In the genomic region with DNA sequence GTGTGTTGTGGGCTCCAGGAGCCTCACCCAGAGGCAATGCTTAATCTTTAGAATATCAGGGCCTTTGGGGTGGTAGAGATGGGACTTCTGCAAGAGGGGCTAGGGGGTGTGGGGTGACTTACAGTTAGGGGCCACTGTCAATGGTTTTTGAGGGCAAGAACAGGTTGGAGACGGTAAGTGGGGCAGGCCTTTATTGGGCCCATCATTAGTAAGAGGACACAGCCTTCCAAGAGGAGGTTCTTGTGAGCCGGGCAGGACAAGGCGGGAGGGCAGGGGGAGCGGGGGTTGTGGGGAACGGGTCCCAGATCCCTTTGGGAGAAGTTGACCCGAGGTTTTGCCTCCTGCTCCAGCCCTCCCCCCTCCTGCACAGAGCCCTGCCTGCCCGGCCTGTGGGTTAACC, we compare ENCODE assay signal across 14 mouse cellular contexts.
"Had no signal": no experiment of that assay in that cellular context is flagged by ENCODE, and none has a peak within 500 bp of the region (broad histone marks: within the 10 kb centered on the region; RNA-seq: fewer than 3 reads in every experiment).

No protein-coding gene starts in this region.

- H3K27ac ChIP-seq: kidney, postnatal 0 days; limb, embryonic 15.5 days; midbrain, embryonic 10.5 days; neural tube, embryonic 13.5 days had no signal

- H3K9ac ChIP-seq: limb, embryonic 15.5 days; lung, embryonic 14.5 days; neural tube, embryonic 13.5 days had no signal

- H3K9me3 ChIP-seq: limb, embryonic 15.5 days; midbrain, embryonic 10.5 days; neural tube, embryonic 13.5 days had no signal

- H3K4me2 ChIP-seq: limb, embryonic 15.5 days; lung, embryonic 14.5 days; neural tube, embryonic 13.5 days had no signal

- H3K4me3 ChIP-seq: limb, embryonic 15.5 days; midbrain, embryonic 10.5 days; neural tube, embryonic 13.5 days had no signal

- ATAC-seq: midbrain, embryonic 16.5 days had no signal

- H3K27me3 ChIP-seq: limb, embryonic 15.5 days; neural tube, embryonic 13.5 days had no signal

- DNase-seq: kidney, adult 9 months; kidney, postnatal 36 days; layer of hippocampus, adult 9-11 months; layer of hippocampus, postnatal 36 days; lung, embryonic 14.5 days; lung, postnatal 10 days; lung, postnatal 4 days; right cerebral cortex, postnatal 25 days; thymus, postnatal 4 days had no signal
